Mouse (Mus musculus) forebrain, embryonic 15.5 days (tissue): ENCODE measurements around the gene Adgra3. TPM values are rescaled to one million over a fixed set of nuclear protein-coding genes. Genes with fewer than 3 reads are reported as not detected.
A peak's percentile ranks its signal among the peaks of the same experiment; 100 is the strongest.

Experiments
- ATAC-seq: fragments of 200-750 bp; cut with Nextera tagmentation; replicated peaks from 2 replicates; pipeline ENCODE4 v1.8.0; 2017; ENCODE audit warnings: mild to moderate bottlenecking, moderate TSS enrichment, moderate library complexity
- H3K27ac ChIP-seq: fragments of 300-500 bp; sonication (generic); replicated peaks from 2 replicates; pipeline ENCODE4 v1.5.1; 2015; ENCODE audit warnings: mild to moderate bottlenecking, inconsistent platforms
- H3K27me3 ChIP-seq: fragments of 300-500 bp; sonication (generic); 2 replicates; pipeline ENCODE4 v1.6.1; 2015; ENCODE audit warnings: inconsistent platforms
- H3K36me3 ChIP-seq: fragments of 300-500 bp; sonication (generic); 2 replicates; pipeline ENCODE4 v1.6.1; 2015; ENCODE audit warnings: mild to moderate bottlenecking, inconsistent platforms
- H3K4me1 ChIP-seq: fragments of 300-500 bp; sonication (generic); 2 replicates; pipeline ENCODE4 v1.6.1; 2015; ENCODE audit warnings: inconsistent platforms
- H3K4me2 ChIP-seq: fragments of 300-500 bp; sonication (generic); replicated peaks from 2 replicates; pipeline ENCODE4 v1.6.1; 2015; ENCODE audit warnings: mild to moderate bottlenecking, inconsistent platforms
- H3K4me3 ChIP-seq: fragments of 300-500 bp; sonication (generic); 2 replicates; pipeline ENCODE4 v1.5.1; 2015; ENCODE audit warnings: mild to moderate bottlenecking, inconsistent platforms
- H3K9ac ChIP-seq: fragments of 300-500 bp; sonication (generic); replicated peaks from 2 replicates; pipeline ENCODE4 v1.6.1; 2015; ENCODE audit warnings: mild to moderate bottlenecking, inconsistent platforms
- H3K9me3 ChIP-seq: fragments of 300-500 bp; sonication (generic); 2 replicates; pipeline ENCODE4 v1.6.1; 2016; ENCODE audit warnings: inconsistent platforms
- WGBS: fragments of 180-500 bp; shearing (Covaris S2); methylation state at CpG from one replicate; pipeline ENCODE4 v1.1.7; 2015; ENCODE audit warnings: mixed read lengths; 5-methylcytosine and 5-hydroxymethylcytosine counted together
- polyA plus RNA-seq: library from polyadenylated mRNA; unstranded; fragments of >200 nt; fragmentation: Nextera tagmentation; extraction: Ambion mirVana; gene quantifications from 2 replicates; pipeline ENCODE4 v1.2.1, GENCODE M21; 2015

The Adgra3 gene
- polyA plus RNA-seq, 1 experiment from 2014 or later = 22.3 TPM

DNA sequence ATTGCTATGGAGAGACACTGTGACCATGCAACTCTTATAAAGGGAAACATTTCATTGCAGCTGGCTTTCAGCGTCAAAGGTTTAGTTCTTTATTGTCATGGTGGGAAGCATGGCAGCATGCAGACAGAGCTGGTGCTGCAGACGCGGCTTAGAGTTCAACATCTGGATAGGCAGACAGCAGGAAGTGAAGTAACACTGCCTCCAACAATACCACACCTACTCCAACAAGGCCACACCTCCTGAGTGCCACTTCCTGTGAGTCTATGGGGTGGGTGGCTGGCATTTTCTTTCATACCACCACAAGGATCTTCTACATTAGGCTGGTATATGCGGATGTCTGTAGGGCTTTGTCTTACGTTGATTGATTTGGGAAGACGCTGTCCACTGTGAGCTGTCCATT lies 29.1 kb downstream of the Adgra3 start:
- no peak overlapping the region for H3K4me2 ChIP-seq
- ATAC-seq = no peak
- H3K4me1 ChIP-seq = peaks cover 33% of the 10 kb centered on the region
- no peak overlapping the region for H3K9ac ChIP-seq
- WGBS = 91% methylated on average over 6 of the region's 6 CpGs
- H3K27ac ChIP-seq = no peak overlapping the region
- no peaks in the 10 kb centered on the region for H3K36me3 ChIP-seq
- H3K27me3 ChIP-seq = no peaks in the 10 kb centered on the region
- no peak overlapping the region for H3K4me3 ChIP-seq
- no peaks in the 10 kb centered on the region for H3K9me3 ChIP-seq

DNA sequence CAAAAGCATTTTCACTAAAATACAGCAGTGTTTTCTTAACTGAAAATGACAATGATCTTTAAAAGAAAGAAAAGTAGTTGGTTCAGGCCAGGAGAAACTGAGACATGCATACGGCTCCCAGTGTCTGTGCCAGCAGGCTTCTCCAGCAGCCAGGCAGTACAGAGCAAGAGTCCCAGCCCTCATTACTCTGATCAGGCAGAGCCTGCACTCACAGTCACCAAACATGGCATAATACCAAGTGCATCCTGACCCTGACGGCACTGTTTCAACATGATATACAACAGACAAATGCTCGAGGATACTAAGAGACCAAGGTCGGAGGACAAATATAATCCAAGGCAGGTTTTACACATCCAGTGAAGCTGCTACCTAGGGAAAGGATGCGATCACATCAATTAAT lies 31.2 kb downstream of the Adgra3 start:
- Histone ChIP-seq H3K4me2 (no peak overlapping the region), H3K4me1 (peaks cover 20% of the 10 kb centered on the region), H3K36me3 (peaks cover 4% of the 10 kb centered on the region; the same call in 1 of the 2 replicates), H3K27ac (peak overlapping the region; percentile 46; the same call in 1 of the 2 replicates), H3K27me3 (no peaks in the 10 kb centered on the region), H3K9ac (no peak overlapping the region), H3K9me3 (no peaks in the 10 kb centered on the region), H3K4me3 (no peak overlapping the region)
- peak; percentile 60; the same call in 1 of the 2 replicates for ATAC-seq
- WGBS = 48% methylated on average over 5 of the region's 5 CpGs

DNA sequence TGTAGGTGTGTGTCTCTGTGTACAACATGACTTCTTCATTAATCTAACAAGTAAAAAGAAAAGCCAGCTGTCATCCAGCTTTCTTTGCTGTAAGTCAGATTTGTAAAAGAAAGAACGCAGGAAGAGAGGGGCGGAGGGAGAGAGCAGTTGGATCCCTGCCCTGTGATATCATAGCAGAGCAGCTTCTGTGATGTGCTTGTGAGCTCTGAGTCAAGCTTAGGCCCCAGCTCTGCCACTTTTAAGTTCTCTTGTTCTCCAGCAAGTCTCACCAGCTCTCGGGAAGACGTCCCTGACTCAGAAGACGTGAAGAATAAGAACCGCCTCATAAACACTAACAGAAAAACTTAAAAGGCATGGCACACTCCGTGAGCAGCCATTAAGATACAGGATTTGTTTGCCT lies 31.8 kb downstream of the Adgra3 start:
- Histone ChIP-seq H3K27me3 (no peaks in the 10 kb centered on the region), H3K9me3 (no peaks in the 10 kb centered on the region), H3K9ac (no peak overlapping the region), H3K4me3 (no peak overlapping the region), H3K27ac (0 out of 2 replicates have a peak overlapping the region, but pooled peaks have one; percentile 46), H3K4me1 (peaks cover 20% of the 10 kb centered on the region), H3K4me2 (no peak overlapping the region), H3K36me3 (peaks cover 6% of the 10 kb centered on the region; the same call in 1 of the 2 replicates)
- no peak for ATAC-seq
- 38% methylated on average over 7 of the region's 7 CpGs for WGBS

DNA sequence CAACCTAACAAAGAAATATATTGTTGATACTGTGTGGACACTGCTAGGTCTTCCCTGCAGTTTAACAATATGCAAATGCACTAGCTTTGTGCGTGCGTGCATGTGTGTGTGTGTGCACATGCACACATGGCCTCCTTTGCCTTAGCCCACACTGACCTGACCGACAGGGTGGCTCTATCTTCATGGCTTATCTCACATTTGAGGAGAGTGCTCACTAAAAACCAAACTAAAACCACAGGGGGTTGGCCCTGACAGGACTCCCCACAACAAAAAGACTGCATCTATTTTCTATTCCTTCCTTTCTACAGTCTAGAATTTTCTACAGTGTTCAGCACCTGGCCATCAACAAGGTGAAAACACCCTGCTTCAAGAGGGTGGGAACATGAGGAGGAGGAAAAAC lies 32.7 kb downstream of the Adgra3 start:
- H3K36me3 ChIP-seq = peaks cover 6% of the 10 kb centered on the region; the same call in 1 of the 2 replicates
- no peaks in the 10 kb centered on the region for H3K9me3 ChIP-seq
- H3K9ac ChIP-seq = no peak overlapping the region
- peaks cover 20% of the 10 kb centered on the region for H3K4me1 ChIP-seq
- no peak overlapping the region for H3K4me3 ChIP-seq
- no peak overlapping the region for H3K4me2 ChIP-seq
- WGBS = 75% methylated on average over 3 of the region's 3 CpGs
- no peak overlapping the region for H3K27ac ChIP-seq
- no peaks in the 10 kb centered on the region for H3K27me3 ChIP-seq
- no peak for ATAC-seq

DNA sequence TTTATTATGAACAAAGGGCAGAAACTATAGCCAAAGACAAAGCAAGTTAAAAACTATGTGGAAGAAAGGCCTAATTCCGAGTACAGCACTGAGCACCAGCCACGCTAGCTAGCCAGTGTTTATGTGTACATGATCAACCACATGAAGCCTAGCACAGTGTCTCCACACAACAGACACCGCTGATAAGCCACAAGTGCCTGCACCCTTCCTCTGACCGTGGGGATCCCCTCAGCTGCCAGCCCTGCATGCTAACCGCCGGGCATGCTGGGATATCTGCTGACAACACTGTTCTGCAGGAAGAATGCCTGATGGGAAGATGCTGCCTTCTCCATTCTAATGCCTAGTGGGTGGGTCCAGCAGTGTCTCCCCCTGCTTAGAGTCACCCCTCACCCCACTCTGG lies 34.7 kb downstream of the Adgra3 start:
- no peak for ATAC-seq
- Histone ChIP-seq H3K27ac (no peak overlapping the region), H3K4me2 (no peak overlapping the region), H3K9ac (no peak overlapping the region), H3K9me3 (no peaks in the 10 kb centered on the region), H3K36me3 (peaks cover 6% of the 10 kb centered on the region; the same call in 1 of the 2 replicates), H3K4me1 (peaks cover 20% of the 10 kb centered on the region), H3K27me3 (no peaks in the 10 kb centered on the region), H3K4me3 (no peak overlapping the region)
- WGBS = 88% methylated on average over 6 of the region's 6 CpGs

DNA sequence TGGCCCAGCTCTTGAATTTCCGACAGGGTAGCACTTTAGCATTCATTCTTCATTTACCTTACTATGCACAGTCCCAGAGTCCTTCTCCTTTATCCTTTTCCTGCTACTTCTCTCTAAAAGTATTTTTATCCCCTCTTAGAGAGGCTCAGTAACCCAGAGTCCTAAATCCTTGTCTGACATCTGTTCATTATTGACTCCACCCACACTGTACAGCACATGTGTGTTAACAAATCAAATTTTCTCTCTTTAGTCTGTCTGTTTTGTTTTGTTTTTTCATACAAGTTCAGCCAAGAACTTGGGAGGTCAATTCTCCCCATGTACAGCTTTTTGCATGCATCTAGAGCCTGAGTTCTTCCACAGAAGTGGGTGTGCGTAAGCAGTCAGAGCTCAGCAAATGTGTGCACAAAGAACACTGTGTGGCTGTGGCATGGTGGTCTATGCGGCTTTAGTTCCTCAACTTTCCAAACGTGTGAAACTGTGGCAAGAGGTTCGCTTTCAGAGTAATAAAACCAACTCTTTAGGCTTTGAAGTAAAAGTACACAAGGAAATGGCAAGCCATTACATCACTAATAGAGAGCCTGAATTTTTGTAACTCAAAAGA lies 42.7 kb downstream of the Adgra3 start:
- no peaks in the 10 kb centered on the region for H3K27me3 ChIP-seq
- no peak overlapping the region for H3K4me3 ChIP-seq
- H3K27ac ChIP-seq = no peak overlapping the region
- peaks cover 15% of the 10 kb centered on the region; the same call in 1 of the 2 replicates for H3K4me1 ChIP-seq
- no peak for ATAC-seq
- H3K9me3 ChIP-seq = no peaks in the 10 kb centered on the region
- no peak overlapping the region for H3K9ac ChIP-seq
- 79% methylated on average over 5 of the region's 5 CpGs for WGBS
- H3K36me3 ChIP-seq = peaks cover 5% of the 10 kb centered on the region; the same call in 1 of the 2 replicates
- H3K4me2 ChIP-seq = no peak overlapping the region

DNA sequence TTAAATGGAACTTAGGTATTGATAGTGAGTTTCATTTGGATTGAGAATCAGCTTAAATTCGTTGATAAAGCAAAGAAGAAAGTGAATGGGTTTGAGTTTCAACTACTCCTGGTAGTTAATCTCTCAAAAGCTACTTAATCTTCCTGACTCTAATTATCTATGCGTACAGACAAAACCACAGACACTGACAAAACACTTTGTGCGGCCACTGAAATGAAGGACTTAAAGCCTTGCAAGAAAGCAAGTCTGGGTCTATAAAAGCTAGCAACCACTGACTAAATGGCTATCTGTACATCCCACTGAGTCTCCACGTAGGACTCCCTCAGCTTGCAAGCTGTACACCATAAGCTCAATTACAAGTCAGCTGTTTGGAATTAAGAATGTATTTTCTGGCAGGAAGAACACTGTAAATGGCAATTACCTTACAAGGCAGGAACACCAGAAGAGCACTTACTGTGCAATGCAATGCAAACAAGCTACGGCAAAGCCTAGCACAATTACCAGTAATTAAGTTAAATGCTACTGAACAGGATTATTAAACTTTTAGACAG lies 43.6 kb downstream of the Adgra3 start:
- Histone ChIP-seq H3K9ac (no peak overlapping the region), H3K4me3 (no peak overlapping the region), H3K9me3 (no peaks in the 10 kb centered on the region), H3K27ac (no peak overlapping the region), H3K4me1 (peaks cover 15% of the 10 kb centered on the region; the same call in 1 of the 2 replicates), H3K4me2 (no peak overlapping the region), H3K36me3 (peaks cover 5% of the 10 kb centered on the region; the same call in 1 of the 2 replicates), H3K27me3 (no peaks in the 10 kb centered on the region)
- 7% methylated on average over 5 of the region's 5 CpGs for WGBS
- no peak for ATAC-seq

DNA sequence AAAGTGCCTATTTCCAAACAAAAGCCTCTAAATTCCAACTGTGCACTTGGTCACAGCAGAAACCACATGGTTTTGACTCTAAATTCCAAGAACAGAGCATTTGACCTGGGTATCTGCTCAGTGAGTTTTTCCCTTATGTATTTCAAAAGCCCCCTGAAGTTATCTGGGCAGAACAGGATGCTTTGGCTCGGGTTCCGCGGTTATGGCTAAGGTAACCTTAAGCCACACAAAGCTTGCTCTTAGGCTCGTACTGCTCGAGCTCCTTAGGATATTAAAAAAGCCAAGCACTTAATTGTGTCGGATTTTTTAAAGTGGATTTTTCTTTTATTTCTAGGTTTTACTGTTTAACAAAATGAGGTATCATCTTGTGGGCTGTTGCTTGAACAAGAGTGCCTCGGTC lies 44.1 kb downstream of the Adgra3 start:
- no peak for ATAC-seq
- 32% methylated on average over 7 of the region's 7 CpGs for WGBS
- H3K27me3 ChIP-seq = no peaks in the 10 kb centered on the region
- peaks cover 15% of the 10 kb centered on the region; the same call in 1 of the 2 replicates for H3K4me1 ChIP-seq
- H3K4me2 ChIP-seq = no peak overlapping the region
- no peaks in the 10 kb centered on the region for H3K9me3 ChIP-seq
- no peak overlapping the region for H3K4me3 ChIP-seq
- H3K9ac ChIP-seq = no peak overlapping the region
- peaks cover 5% of the 10 kb centered on the region; the same call in 1 of the 2 replicates for H3K36me3 ChIP-seq
- no peak overlapping the region for H3K27ac ChIP-seq

DNA sequence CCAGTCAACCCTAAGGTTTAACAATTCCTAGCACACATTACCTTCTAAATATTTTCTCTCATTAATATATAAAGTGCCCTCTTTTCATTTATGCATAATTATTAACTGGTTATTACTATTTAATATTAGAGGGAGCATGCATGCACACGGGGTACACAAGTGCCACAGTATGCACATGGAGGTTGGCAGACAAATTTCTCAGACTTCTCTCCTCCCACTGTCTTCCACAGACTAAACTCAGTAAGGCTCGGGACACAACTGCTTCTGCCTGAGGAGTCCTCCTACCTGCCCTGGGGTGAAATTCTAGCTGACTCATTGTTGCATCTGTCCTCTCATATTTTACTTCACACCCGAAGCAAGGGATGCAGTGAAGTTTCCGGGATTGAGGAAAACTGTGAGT lies 44.8 kb downstream of the Adgra3 start:
- Histone ChIP-seq H3K4me2 (no peak overlapping the region), H3K4me3 (no peak overlapping the region), H3K27me3 (no peaks in the 10 kb centered on the region), H3K36me3 (peaks cover 5% of the 10 kb centered on the region; the same call in 1 of the 2 replicates), H3K9me3 (no peaks in the 10 kb centered on the region), H3K4me1 (peaks cover 15% of the 10 kb centered on the region; the same call in 1 of the 2 replicates), H3K9ac (no peak overlapping the region), H3K27ac (no peak overlapping the region)
- 70% methylated on average over 4 of the region's 4 CpGs for WGBS
- ATAC-seq = no peak

DNA sequence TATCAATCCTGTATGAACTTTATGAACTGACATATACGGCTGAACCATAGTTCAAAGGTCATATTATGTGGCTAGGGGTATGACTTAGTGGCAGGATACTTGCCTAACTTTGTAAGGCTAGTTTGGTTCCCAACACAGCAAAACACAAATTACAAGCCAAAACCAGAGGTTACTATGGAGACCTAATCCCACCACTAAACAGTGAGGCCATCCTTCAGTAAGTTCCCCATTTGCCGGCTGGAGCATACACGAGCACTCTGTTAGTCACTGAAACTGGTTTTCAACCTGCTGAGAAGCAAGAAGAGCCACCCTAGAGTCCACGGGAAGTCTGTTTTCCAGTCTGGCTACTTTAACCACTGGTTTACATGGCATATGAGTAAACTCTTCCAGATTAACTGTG lies 50.0 kb downstream of the Adgra3 start:
- no peak for ATAC-seq
- Histone ChIP-seq H3K36me3 (peaks cover 7% of the 10 kb centered on the region; the same call in 1 of the 2 replicates), H3K4me1 (0 out of 2 replicates have a peak, but pooled peaks cover 5% of the 10 kb centered on the region), H3K4me3 (no peak overlapping the region), H3K9me3 (no peaks in the 10 kb centered on the region), H3K27ac (no peak overlapping the region), H3K9ac (no peak overlapping the region), H3K4me2 (no peak overlapping the region), H3K27me3 (no peaks in the 10 kb centered on the region)
- WGBS = 59% methylated on average over 4 of the region's 4 CpGs

DNA sequence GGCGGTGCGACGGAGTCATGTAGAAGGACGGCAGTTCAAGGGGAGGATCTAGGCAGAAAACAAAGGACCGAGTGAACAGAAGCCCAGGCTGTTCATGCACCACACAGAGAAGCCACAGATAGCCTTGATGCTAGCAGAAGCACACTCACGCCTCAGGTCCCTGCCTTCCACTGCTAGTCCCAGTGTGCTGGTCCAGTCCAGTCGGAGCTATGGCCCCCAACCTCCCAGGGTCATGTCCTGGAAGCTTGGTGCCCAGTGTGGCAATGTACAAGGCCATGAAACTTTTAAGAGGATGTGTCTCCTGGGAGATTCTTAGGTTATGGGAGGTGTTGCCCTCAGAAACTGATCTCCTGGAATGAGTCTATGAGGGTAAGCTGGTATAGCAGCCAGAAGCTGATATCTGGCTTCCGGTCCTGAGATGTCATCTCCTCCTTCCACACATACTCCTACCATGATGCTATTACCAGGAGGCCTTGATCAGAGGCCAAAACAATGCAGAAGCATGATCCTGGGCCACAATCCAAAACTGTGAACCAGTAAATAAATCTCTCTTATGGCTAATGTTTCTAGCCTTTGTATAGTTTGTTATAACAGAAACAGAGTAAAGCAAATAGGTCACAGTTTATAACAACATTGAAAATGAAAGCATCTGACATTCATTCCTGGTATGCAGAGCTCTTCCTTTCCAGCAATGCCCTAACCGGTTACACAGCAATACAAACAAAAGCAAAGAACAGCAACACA lies 51.7 kb downstream of the Adgra3 start:
- H3K27me3 ChIP-seq = no peaks in the 10 kb centered on the region
- H3K4me1 ChIP-seq = no peaks in the 10 kb centered on the region
- no peak overlapping the region for H3K4me3 ChIP-seq
- H3K27ac ChIP-seq = no peak overlapping the region
- no peak for ATAC-seq
- peaks cover 5% of the 10 kb centered on the region; the same call in 1 of the 2 replicates for H3K36me3 ChIP-seq
- H3K4me2 ChIP-seq = no peak overlapping the region
- no peaks in the 10 kb centered on the region for H3K9me3 ChIP-seq
- WGBS = 81% methylated on average over 9 of the region's 9 CpGs
- no peak overlapping the region for H3K9ac ChIP-seq

DNA sequence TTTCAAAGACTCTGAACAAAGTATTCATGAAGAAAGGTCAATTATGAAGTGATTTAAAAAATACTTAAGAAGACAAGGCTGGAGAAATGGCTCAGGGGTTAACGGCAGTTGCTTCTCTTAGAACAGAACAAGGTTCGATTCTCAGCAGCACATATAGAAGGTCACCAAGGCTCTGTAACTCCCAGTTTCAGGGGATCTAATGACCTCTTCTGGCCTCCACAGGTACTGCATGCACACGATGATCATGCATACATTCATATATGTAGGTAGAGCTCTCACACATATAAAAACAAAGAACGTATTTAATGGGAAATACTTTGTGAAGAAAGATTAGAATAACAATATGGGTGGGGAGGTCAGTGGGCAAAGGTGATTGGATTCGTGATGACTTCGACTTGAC lies 56.5 kb downstream of the Adgra3 start:
- Histone ChIP-seq H3K36me3 (peaks cover 11% of the 10 kb centered on the region), H3K4me3 (no peak overlapping the region), H3K9me3 (no peaks in the 10 kb centered on the region), H3K4me1 (peaks cover 4% of the 10 kb centered on the region; the same call in 1 of the 2 replicates), H3K4me2 (no peak overlapping the region), H3K9ac (no peak overlapping the region), H3K27ac (no peak overlapping the region), H3K27me3 (no peaks in the 10 kb centered on the region)
- no peak for ATAC-seq
- 89% methylated on average over 6 of the region's 6 CpGs for WGBS
